Mouse (Mus musculus): ENCODE results near the gene Mad1l1. TPM values are rescaled to one million over a fixed set of nuclear protein-coding genes. Genes with fewer than 3 reads are reported as not detected.

Gene Mad1l1
- polyA plus RNA-seq, 1 experiment from 2014 or later: 29.8 TPM

DNA sequence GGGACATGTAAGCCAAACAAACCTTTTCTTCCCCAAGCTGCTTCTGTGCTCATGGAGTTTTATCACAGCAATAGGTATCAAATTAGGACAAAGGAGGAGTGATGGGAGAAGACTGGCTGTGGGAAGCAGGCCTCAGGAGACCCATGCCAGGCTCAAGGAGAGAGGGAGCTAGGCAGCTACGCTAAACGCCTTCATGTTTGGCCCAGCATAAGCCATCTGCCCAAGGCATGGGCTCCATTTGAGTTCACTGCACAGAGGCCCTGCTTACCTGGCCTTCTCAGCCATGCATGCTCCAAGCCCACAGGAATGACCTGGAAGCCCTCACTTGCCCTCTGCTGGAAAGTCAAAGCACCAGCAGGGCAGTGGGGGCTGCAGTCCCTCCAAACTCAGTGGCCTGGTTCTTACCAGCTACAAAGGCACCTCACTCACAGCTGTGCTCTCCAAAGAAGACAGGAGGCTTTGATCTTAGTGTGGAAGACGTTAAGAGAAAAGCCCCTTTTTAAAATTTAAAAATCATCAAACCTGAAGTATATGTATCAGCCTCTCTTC lies 206.8 kb downstream of the Mad1l1 start:
- Histone ChIP-seq H3K27ac (replicated peaks; ENCODE audit: low read depth, low read length) (no peak overlapping the region; the same call in 1 of the 2 replicates), H3K4me3 (replicated peaks; ENCODE audit: low read depth, low read length) (no peak overlapping the region), H3K4me2 (ENCODE audit: low read length) (no peak overlapping the region), H3K36me3 (ENCODE audit: control insufficient read depth, insufficient read depth, low read length) (0 out of 2 replicates have a peak, but pooled peaks cover 2% of the 10 kb centered on the region), H3K9me3 (ENCODE audit: control insufficient read depth, low read length) (no peaks in the 10 kb centered on the region), H3K27me3 (ENCODE audit: control insufficient read depth, insufficient read depth, low read length) (no peaks in the 10 kb centered on the region), H3K9ac (replicated peaks; ENCODE audit: low read length) (no peak overlapping the region), H3K4me1 (ENCODE audit: control insufficient read depth, insufficient read depth, low read length) (peaks cover 17% of the 10 kb centered on the region)
- DNase-seq (no peak), ATAC-seq (ENCODE audit: low FRiP score, low TSS enrichment) (no peak)
- WGBS: 75% methylated on average over 3 of the region's 3 CpGs

DNA sequence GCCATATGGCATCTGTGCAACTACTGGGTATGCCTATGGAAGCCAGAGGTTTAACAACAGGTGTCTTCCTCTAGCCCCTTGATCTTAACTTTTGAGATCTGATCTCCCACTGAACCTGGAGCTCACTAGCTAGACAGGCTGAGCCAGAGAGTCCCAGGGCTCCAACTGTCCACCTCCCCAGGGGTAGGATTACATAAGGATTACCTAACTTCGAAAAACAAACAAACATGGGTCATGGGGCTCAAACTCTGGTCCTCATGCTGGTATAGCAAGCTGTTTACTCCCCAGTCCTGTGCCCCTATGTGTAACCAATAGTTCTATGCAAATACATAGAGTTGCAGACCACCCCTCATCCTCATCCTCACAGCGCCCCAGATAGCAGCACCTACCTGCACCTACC lies 208.1 kb downstream of the Mad1l1 start:
- WGBS: 91% methylated on average over 2 of the region's 2 CpGs
- Histone ChIP-seq H3K36me3 (ENCODE audit: control insufficient read depth, insufficient read depth, low read length) (0 out of 2 replicates have a peak, but pooled peaks cover 2% of the 10 kb centered on the region), H3K4me1 (ENCODE audit: control insufficient read depth, insufficient read depth, low read length) (peaks cover 17% of the 10 kb centered on the region), H3K27ac (replicated peaks; ENCODE audit: low read depth, low read length) (no peak overlapping the region), H3K27me3 (ENCODE audit: control insufficient read depth, insufficient read depth, low read length) (no peaks in the 10 kb centered on the region), H3K9ac (replicated peaks; ENCODE audit: low read length) (no peak overlapping the region), H3K4me3 (replicated peaks; ENCODE audit: low read depth, low read length) (no peak overlapping the region), H3K4me2 (ENCODE audit: low read length) (no peak overlapping the region), H3K9me3 (ENCODE audit: control insufficient read depth, low read length) (no peaks in the 10 kb centered on the region)
- no peak for ATAC-seq (ENCODE audit: low FRiP score, low TSS enrichment)
- no peak for DNase-seq

DNA sequence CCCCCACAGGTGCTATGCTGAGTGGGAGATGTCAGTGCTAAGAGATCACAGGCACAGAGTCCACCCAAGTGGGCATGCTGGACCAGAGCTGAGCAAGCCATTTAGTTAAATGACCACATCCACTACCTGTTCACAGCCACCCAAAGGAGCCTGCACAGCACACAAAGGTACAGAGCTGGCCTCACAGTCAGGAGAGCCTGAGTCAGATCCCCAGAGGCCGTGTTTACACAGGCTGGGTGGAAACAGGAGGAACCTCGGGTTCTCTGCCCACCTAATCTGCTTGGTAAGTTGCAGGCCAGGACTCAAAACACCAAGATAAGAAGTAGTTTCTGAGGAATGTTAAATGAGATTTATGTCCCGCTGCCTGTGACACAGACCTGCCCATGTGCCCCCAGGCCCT lies 211.3 kb downstream of the Mad1l1 start:
- Histone ChIP-seq H3K27me3 (ENCODE audit: control insufficient read depth, insufficient read depth, low read length) (no peaks in the 10 kb centered on the region), H3K9ac (replicated peaks; ENCODE audit: low read length) (no peak overlapping the region), H3K27ac (replicated peaks; ENCODE audit: low read depth, low read length) (no peak overlapping the region), H3K4me3 (replicated peaks; ENCODE audit: low read depth, low read length) (no peak overlapping the region), H3K4me2 (ENCODE audit: low read length) (no peak overlapping the region), H3K4me1 (ENCODE audit: control insufficient read depth, insufficient read depth, low read length) (peaks cover 5% of the 10 kb centered on the region), H3K9me3 (ENCODE audit: control insufficient read depth, low read length) (no peaks in the 10 kb centered on the region), H3K36me3 (ENCODE audit: control insufficient read depth, insufficient read depth, low read length) (0 out of 2 replicates have a peak, but pooled peaks cover 2% of the 10 kb centered on the region)
- ATAC-seq (ENCODE audit: low FRiP score, low TSS enrichment): no peak
- WGBS: 87% methylated on average over 3 of the region's 3 CpGs
- DNase-seq: no peak

DNA sequence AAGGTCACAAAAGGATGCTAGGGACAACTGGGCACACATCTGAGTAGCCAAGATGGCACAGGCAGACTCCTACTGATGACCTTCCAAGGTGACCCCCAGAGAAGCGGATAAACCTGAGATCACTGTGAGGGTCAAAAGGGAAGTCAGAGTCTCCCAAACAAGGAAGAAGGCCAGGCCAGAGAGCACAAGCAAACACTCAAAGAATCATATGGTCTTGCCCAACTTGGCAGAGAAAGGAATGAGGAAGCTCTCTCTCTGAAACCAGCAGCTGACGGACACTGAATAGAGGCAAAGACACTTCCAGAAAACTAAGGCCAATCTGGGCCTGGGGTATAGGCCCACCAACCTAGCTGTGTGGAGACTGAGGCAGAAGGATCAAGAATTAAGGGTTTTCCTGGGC lies 213.4 kb downstream of the Mad1l1 start:
- Histone ChIP-seq H3K9ac (replicated peaks; ENCODE audit: low read length) (no peak overlapping the region), H3K4me3 (replicated peaks; ENCODE audit: low read depth, low read length) (no peak overlapping the region), H3K9me3 (ENCODE audit: control insufficient read depth, low read length) (no peaks in the 10 kb centered on the region), H3K36me3 (ENCODE audit: control insufficient read depth, insufficient read depth, low read length) (0 out of 2 replicates have a peak, but pooled peaks cover 2% of the 10 kb centered on the region), H3K27ac (replicated peaks; ENCODE audit: low read depth, low read length) (no peak overlapping the region), H3K4me2 (ENCODE audit: low read length) (no peak overlapping the region), H3K27me3 (ENCODE audit: control insufficient read depth, insufficient read depth, low read length) (no peaks in the 10 kb centered on the region), H3K4me1 (ENCODE audit: control insufficient read depth, insufficient read depth, low read length) (peaks cover 2% of the 10 kb centered on the region; the same call in 1 of the 2 replicates)
- 97% methylated on average over 2 of the region's 2 CpGs for WGBS
- DNase-seq: no peak
- ATAC-seq (ENCODE audit: low FRiP score, low TSS enrichment): no peak

DNA sequence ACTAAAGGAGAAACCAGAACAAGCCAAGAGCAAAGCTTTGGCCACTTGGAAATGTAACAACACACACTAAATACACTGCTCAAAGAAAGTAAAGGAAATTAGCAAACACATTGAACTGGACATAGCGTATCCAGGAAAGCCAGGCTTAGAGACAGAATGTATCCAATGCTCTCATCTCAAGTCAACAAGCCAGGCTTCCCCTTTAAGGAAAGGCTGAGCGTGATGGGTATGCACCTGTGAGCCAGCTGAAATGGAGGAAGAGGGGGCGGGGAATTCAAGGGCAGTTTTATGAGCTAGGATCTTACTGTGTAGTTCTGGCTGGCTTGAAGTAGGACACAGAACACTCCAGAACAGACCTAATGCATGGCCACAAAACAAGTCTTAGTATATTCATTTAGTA lies 215.3 kb downstream of the Mad1l1 start:
- ATAC-seq (ENCODE audit: low FRiP score, low TSS enrichment) (no peak), DNase-seq (no peak)
- no peak overlapping the region for H3K27ac ChIP-seq (replicated peaks; ENCODE audit: low read depth, low read length)
- H3K27me3 ChIP-seq (ENCODE audit: control insufficient read depth, insufficient read depth, low read length): no peaks in the 10 kb centered on the region
- no peak overlapping the region for H3K4me2 ChIP-seq (ENCODE audit: low read length)
- no peak overlapping the region for H3K4me3 ChIP-seq (replicated peaks; ENCODE audit: low read depth, low read length)
- no peaks in the 10 kb centered on the region for H3K36me3 ChIP-seq (ENCODE audit: control insufficient read depth, insufficient read depth, low read length)
- no peaks in the 10 kb centered on the region for H3K9me3 ChIP-seq (ENCODE audit: control insufficient read depth, low read length)
- no peak overlapping the region for H3K9ac ChIP-seq (replicated peaks; ENCODE audit: low read length)
- WGBS: 91% methylated on average over 3 of the region's 3 CpGs
- peaks cover 2% of the 10 kb centered on the region; the same call in 1 of the 2 replicates for H3K4me1 ChIP-seq (ENCODE audit: control insufficient read depth, insufficient read depth, low read length)

DNA sequence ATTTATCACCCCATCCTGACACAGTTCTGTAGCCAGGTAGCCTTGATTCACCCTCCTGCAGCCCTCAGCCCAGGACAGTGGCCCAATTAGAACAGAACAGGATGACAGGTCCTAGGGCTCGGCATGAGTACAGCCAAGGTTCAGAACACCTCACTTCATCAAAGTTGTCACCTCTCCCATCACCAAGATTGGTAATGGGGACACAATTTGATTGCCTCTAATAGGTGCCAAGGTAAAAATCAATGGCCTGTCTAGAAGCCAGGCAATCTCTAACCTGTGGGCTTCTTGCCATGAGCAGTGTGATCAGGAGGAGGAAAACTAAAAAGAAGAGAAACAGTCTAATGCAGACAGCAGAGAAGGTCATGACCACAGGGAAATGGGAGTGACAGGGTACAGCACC lies 216.5 kb downstream of the Mad1l1 start:
- no peak overlapping the region for H3K27ac ChIP-seq (replicated peaks; ENCODE audit: low read depth, low read length)
- H3K4me1 ChIP-seq (ENCODE audit: control insufficient read depth, insufficient read depth, low read length): peaks cover 9% of the 10 kb centered on the region; the same call in 1 of the 2 replicates
- 88% methylated on average over 1 of the region's 1 CpGs for WGBS
- H3K36me3 ChIP-seq (ENCODE audit: control insufficient read depth, insufficient read depth, low read length): no peaks in the 10 kb centered on the region
- no peak for DNase-seq
- H3K27me3 ChIP-seq (ENCODE audit: control insufficient read depth, insufficient read depth, low read length): no peaks in the 10 kb centered on the region
- no peak overlapping the region for H3K4me3 ChIP-seq (replicated peaks; ENCODE audit: low read depth, low read length)
- H3K9ac ChIP-seq (replicated peaks; ENCODE audit: low read length): no peak overlapping the region
- ATAC-seq (ENCODE audit: low FRiP score, low TSS enrichment): no peak
- H3K9me3 ChIP-seq (ENCODE audit: control insufficient read depth, low read length): no peaks in the 10 kb centered on the region
- no peak overlapping the region for H3K4me2 ChIP-seq (ENCODE audit: low read length)

DNA sequence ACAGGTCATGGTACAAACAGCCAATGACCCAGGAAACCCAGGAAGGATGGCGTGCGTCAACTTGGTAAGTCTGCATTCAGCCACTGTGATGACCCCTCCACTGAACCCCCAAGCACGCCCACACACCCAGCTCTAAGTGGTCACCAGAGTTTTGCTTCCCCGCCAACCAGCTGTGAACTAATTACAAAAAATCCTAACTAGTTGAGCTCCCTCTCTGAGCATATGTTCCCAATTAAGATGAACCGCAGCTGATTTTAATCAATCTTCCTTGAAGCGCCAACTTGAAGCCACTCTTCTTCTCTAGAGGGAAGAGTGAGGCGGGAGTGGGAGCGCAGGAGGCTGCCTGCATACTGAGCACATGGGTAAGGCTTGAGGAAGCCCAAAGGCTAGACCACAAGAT lies 218.6 kb downstream of the Mad1l1 start:
- Histone ChIP-seq H3K4me1 (ENCODE audit: control insufficient read depth, insufficient read depth, low read length) (peaks cover 12% of the 10 kb centered on the region; the same call in 1 of the 2 replicates), H3K9me3 (ENCODE audit: control insufficient read depth, low read length) (no peaks in the 10 kb centered on the region), H3K4me3 (replicated peaks; ENCODE audit: low read depth, low read length) (no peak overlapping the region), H3K27ac (replicated peaks; ENCODE audit: low read depth, low read length) (no peak overlapping the region), H3K36me3 (ENCODE audit: control insufficient read depth, insufficient read depth, low read length) (no peaks in the 10 kb centered on the region), H3K9ac (replicated peaks; ENCODE audit: low read length) (no peak overlapping the region), H3K27me3 (ENCODE audit: control insufficient read depth, insufficient read depth, low read length) (no peaks in the 10 kb centered on the region), H3K4me2 (ENCODE audit: low read length) (no peak overlapping the region)
- DNase-seq: no peak
- no peak for ATAC-seq (ENCODE audit: low FRiP score, low TSS enrichment)
- WGBS: 88% methylated on average over 8 of the region's 8 CpGs

DNA sequence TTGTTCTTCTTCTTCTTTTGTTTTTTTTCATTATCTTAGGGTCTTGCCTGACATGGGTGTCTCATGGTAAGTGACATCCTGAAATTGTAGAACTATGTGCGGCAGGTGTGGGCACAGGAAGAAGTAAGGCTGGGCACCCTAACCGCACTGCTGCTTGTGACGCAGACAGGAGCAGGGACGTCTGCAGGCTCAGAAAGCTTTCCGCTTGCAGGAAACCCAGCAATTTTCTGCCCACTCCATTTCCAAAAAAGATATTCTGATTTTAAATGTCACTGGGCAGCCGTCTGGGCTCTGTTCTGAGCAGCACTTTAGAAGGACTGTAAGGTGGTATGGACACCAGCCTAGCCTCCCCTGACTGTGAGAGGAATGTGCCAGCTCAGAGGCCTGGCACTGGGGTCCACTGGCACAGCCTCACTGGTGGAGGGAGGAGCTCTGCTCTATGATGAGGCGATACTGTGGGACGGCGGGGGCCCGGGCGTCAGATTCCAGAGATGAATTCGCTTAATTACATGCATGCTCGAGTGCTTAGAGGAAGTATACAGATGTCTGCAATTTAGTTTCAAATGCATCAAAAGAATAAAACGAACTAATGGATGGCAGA lies 219.8 kb downstream of the Mad1l1 start:
- no peak for DNase-seq
- H3K4me1 ChIP-seq (ENCODE audit: control insufficient read depth, insufficient read depth, low read length): peaks cover 12% of the 10 kb centered on the region; the same call in 1 of the 2 replicates
- H3K27ac ChIP-seq (replicated peaks; ENCODE audit: low read depth, low read length): no peak overlapping the region
- no peak for ATAC-seq (ENCODE audit: low FRiP score, low TSS enrichment)
- no peaks in the 10 kb centered on the region for H3K36me3 ChIP-seq (ENCODE audit: control insufficient read depth, insufficient read depth, low read length)
- no peaks in the 10 kb centered on the region for H3K27me3 ChIP-seq (ENCODE audit: control insufficient read depth, insufficient read depth, low read length)
- no peak overlapping the region for H3K9ac ChIP-seq (replicated peaks; ENCODE audit: low read length)
- H3K4me3 ChIP-seq (replicated peaks; ENCODE audit: low read depth, low read length): no peak overlapping the region
- 89% methylated on average over 14 of the region's 14 CpGs for WGBS
- no peaks in the 10 kb centered on the region for H3K9me3 ChIP-seq (ENCODE audit: control insufficient read depth, low read length)
- H3K4me2 ChIP-seq (ENCODE audit: low read length): no peak overlapping the region

DNA sequence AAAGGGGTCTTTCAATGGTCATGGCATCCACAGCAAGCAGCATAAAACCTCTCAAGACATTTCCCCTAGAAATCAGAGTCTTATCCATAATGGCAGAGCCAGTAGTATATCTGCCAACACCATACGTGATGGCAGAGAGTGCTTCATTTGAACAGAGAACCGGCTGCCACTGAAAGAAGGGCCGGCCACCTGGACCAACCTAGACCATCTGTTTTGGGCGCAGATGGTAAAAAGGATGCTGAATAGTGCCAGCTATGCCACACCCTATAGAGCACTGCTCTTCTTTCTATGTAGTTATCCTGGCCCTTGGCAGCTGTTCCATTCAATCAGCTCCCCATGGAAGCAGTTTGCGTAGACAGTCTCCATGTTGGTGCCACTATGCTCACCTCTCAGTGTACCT lies 222.6 kb downstream of the Mad1l1 start:
- DNase-seq: no peak
- H3K36me3 ChIP-seq (ENCODE audit: control insufficient read depth, insufficient read depth, low read length): no peaks in the 10 kb centered on the region
- H3K4me1 ChIP-seq (ENCODE audit: control insufficient read depth, insufficient read depth, low read length): peaks cover 24% of the 10 kb centered on the region
- no peaks in the 10 kb centered on the region for H3K27me3 ChIP-seq (ENCODE audit: control insufficient read depth, insufficient read depth, low read length)
- no peak overlapping the region for H3K9ac ChIP-seq (replicated peaks; ENCODE audit: low read length)
- no peak overlapping the region for H3K4me2 ChIP-seq (ENCODE audit: low read length)
- WGBS: 92% methylated on average over 5 of the region's 5 CpGs
- no peaks in the 10 kb centered on the region for H3K9me3 ChIP-seq (ENCODE audit: control insufficient read depth, low read length)
- no peak for ATAC-seq (ENCODE audit: low FRiP score, low TSS enrichment)
- no peak overlapping the region for H3K4me3 ChIP-seq (replicated peaks; ENCODE audit: low read depth, low read length)
- no peak overlapping the region for H3K27ac ChIP-seq (replicated peaks; ENCODE audit: low read depth, low read length)

All from midbrain, embryonic 14.5 days (tissue).